Mouse (Mus musculus): Measurements from ENCODE around the gene Ncs1.

- TF ChIP-seq TCF12 (IDR thresholded peaks at IDR 0.05; ENCODE audit: low read depth, low read length) (no peak), CHD1 (IDR thresholded peaks at IDR 0.05; ENCODE audit: low read depth, low read length) (no peak), CTCF (conservative IDR thresholded peaks at IDR 0.05 in 1 of 2, IDR thresholded peaks at IDR 0.05 in 1 of 2; ENCODE audit: low read depth in 2 of 2, low read length in 2 of 2) (no peak), USF1 (IDR thresholded peaks at IDR 0.05; ENCODE audit: low read depth, low read length) (no peak), SMC3 (IDR thresholded peaks at IDR 0.05; ENCODE audit: low read depth, low read length) (no peak), ZC3H11A (IDR thresholded peaks at IDR 0.05; ENCODE audit: low read depth, low read length) (no peak), ZNF384 (IDR thresholded peaks at IDR 0.05; ENCODE audit: low read depth, low read length) (no peak), E2F4 (IDR thresholded peaks at IDR 0.05; ENCODE audit: insufficient replicate concordance, low read depth, low read length) (no peak), MAX (IDR thresholded peaks at IDR 0.05; ENCODE audit: low read length) (no peak), EP300 (IDR thresholded peaks at IDR 0.05; ENCODE audit: low read length) (no peak), POLR2A (IDR thresholded peaks at IDR 0.05; ENCODE audit: low read depth, low read length) (no peak)
Observed at GRCm38 (mm10) chr2:31269188-31269587, 23.6 kb downstream of the Ncs1 start.
